In genomic region chr15:79323791-79324155, GRCm38 (mm10) we compare ENCODE assay signal across 8 mouse cellular contexts. TPM values are rescaled to one million over a fixed set of nuclear protein-coding genes. Genes with fewer than 3 reads are reported as not detected.
DNase-seq lines count a peak whose midpoint lies in the region; ATAC-seq and TF ChIP-seq lines count a peak whose summit lies in the region.

No protein-coding gene starts in this region.

- no peak overlapping the region for H3K4me2 ChIP-seq in forebrain, embryonic 14.5 days (ENCODE audit: low read length)
- H3K4me2 ChIP-seq in forebrain, embryonic 16.5 days (ENCODE audit: low read length) = no peak overlapping the region
- no peak overlapping the region for H3K4me2 ChIP-seq in lung, embryonic 15.5 days
- H3K4me2 ChIP-seq in heart, postnatal 0 days (ENCODE audit: low read depth, low read length) = no peak overlapping the region
- peak overlapping the region; percentile 22; the same call in 1 of the 2 replicates for H3K4me2 ChIP-seq in liver, postnatal 0 days (ENCODE audit: low read depth, low read length)

- no peaks in the 10 kb centered on the region for H3K36me3 ChIP-seq in forebrain, embryonic 14.5 days (ENCODE audit: control insufficient read depth, insufficient read depth, low read length)
- no peaks in the 10 kb centered on the region for H3K36me3 ChIP-seq in forebrain, embryonic 16.5 days (ENCODE audit: control insufficient read depth, insufficient read depth)
- no peaks in the 10 kb centered on the region for H3K36me3 ChIP-seq in lung, embryonic 15.5 days
- no peaks in the 10 kb centered on the region for H3K36me3 ChIP-seq in heart, postnatal 0 days (replicated peaks; ENCODE audit: control insufficient read depth, insufficient read depth, low read length)
- no peaks in the 10 kb centered on the region; the same call in 1 of the 2 replicates for H3K36me3 ChIP-seq in liver, postnatal 0 days (replicated peaks; ENCODE audit: insufficient read depth, low read length)

- H3K9me3 ChIP-seq in forebrain, embryonic 14.5 days (replicated peaks; ENCODE audit: control insufficient read depth, low read length) = no peaks in the 10 kb centered on the region
- H3K9me3 ChIP-seq in forebrain, embryonic 16.5 days (ENCODE audit: control insufficient read depth, low read length) = no peaks in the 10 kb centered on the region
- H3K9me3 ChIP-seq in lung, embryonic 15.5 days = no peaks in the 10 kb centered on the region
- H3K9me3 ChIP-seq in heart, postnatal 0 days (replicated peaks; ENCODE audit: control insufficient read depth, low read length) = no peaks in the 10 kb centered on the region
- H3K9me3 ChIP-seq in liver, postnatal 0 days (ENCODE audit: low read length) = no peaks in the 10 kb centered on the region

- H3K27ac ChIP-seq in forebrain, embryonic 14.5 days (ENCODE audit: low read depth, low read length) = 0 out of 2 replicates have a peak overlapping the region, but pooled peaks have one; percentile 24
- H3K27ac ChIP-seq in forebrain, embryonic 16.5 days (ENCODE audit: low read length) = no peak overlapping the region
- peak overlapping the region; percentile 80 for H3K27ac ChIP-seq in lung, embryonic 15.5 days
- peak overlapping the region; percentile 86 for H3K27ac ChIP-seq in heart, postnatal 0 days (ENCODE audit: low read depth)
- peak overlapping the region; percentile 93 for H3K27ac ChIP-seq in liver, postnatal 0 days (ENCODE audit: low read depth)

- H3K27me3 ChIP-seq in forebrain, embryonic 14.5 days (replicated peaks; ENCODE audit: control insufficient read depth, insufficient read depth, low read length) = no peaks in the 10 kb centered on the region
- no peaks in the 10 kb centered on the region for H3K27me3 ChIP-seq in forebrain, embryonic 16.5 days (replicated peaks; ENCODE audit: control insufficient read depth, insufficient read depth, low read length)
- H3K27me3 ChIP-seq in lung, embryonic 15.5 days = no peaks in the 10 kb centered on the region
- no peaks in the 10 kb centered on the region for H3K27me3 ChIP-seq in heart, postnatal 0 days (ENCODE audit: control insufficient read depth, insufficient read depth, low read length)
- H3K27me3 ChIP-seq in liver, postnatal 0 days (ENCODE audit: insufficient read depth, low read length) = no peaks in the 10 kb centered on the region

- no peak for TF ChIP-seq CTCF in heart, postnatal 0 days (IDR thresholded peaks at IDR 0.05; ENCODE audit: low read depth)
- TF ChIP-seq CTCF in liver, postnatal 0 days (IDR thresholded peaks at IDR 0.05; ENCODE audit: low read depth) = no peak

- no peak for ATAC-seq in forebrain, embryonic 14.5 days
- no peak for ATAC-seq in forebrain, embryonic 16.5 days
- ATAC-seq in lung, embryonic 15.5 days (ENCODE audit: borderline replicate concordance, extremely low read depth, low FRiP score, low TSS enrichment) = no peak
- no peak for ATAC-seq in heart, postnatal 0 days (ENCODE audit: insufficient read depth, low read depth)
- ATAC-seq in liver, postnatal 0 days = no peak

- no peak overlapping the region for H3K4me3 ChIP-seq in forebrain, embryonic 14.5 days (ENCODE audit: low read depth, low read length)
- no peak overlapping the region for H3K4me3 ChIP-seq in forebrain, embryonic 16.5 days (replicated peaks; ENCODE audit: low read length)
- no peak overlapping the region for H3K4me3 ChIP-seq in lung, embryonic 15.5 days
- H3K4me3 ChIP-seq in heart, postnatal 0 days (ENCODE audit: low read depth, low read length) = no peak overlapping the region
- H3K4me3 ChIP-seq in liver, postnatal 0 days (ENCODE audit: low read depth, low read length) = no peak overlapping the region

- no peak for DNase-seq in forebrain, embryonic 14.5 days (ENCODE audit: low spot score)
- no peak for DNase-seq in lung, postnatal 10 days
- DNase-seq in heart, postnatal 0 days (ENCODE audit: low spot score) = no peak
- DNase-seq in liver, postnatal 0 days = no peak
- DNase-seq in yolk sac, embryonic 10.5 days (ENCODE audit: low spot score) = no peak
- DNase-seq in c-Kit-positive CD71-positive TER-119-positive erythroid progenitor cells, embryonic 14.5 days (ENCODE audit: low spot score) = no peak

- no peak overlapping the region for H3K9ac ChIP-seq in forebrain, embryonic 14.5 days (ENCODE audit: low read length)
- no peak overlapping the region for H3K9ac ChIP-seq in forebrain, embryonic 16.5 days (replicated peaks; ENCODE audit: low read depth, low read length)
- H3K9ac ChIP-seq in lung, embryonic 15.5 days = no peak overlapping the region
- no peak overlapping the region for H3K9ac ChIP-seq in heart, postnatal 0 days (replicated peaks; ENCODE audit: low read depth, low read length)
- no peak overlapping the region; the same call in 1 of the 2 replicates for H3K9ac ChIP-seq in liver, postnatal 0 days (replicated peaks)

- no peak for TF ChIP-seq EP300 in heart, postnatal 0 days (IDR thresholded peaks at IDR 0.05; ENCODE audit: low read depth)
- TF ChIP-seq EP300 in liver, postnatal 0 days (IDR thresholded peaks at IDR 0.05; ENCODE audit: low read depth) = no peak

- peaks cover 6% of the 10 kb centered on the region; the same call in 1 of the 2 replicates for H3K4me1 ChIP-seq in forebrain, embryonic 14.5 days (ENCODE audit: control insufficient read depth, insufficient read depth, low read length)
- H3K4me1 ChIP-seq in forebrain, embryonic 16.5 days (replicated peaks; ENCODE audit: control insufficient read depth, insufficient read depth, low read length) = peaks cover 8% of the 10 kb centered on the region
- peaks cover 58% of the 10 kb centered on the region for H3K4me1 ChIP-seq in lung, embryonic 15.5 days
- peaks cover 56% of the 10 kb centered on the region for H3K4me1 ChIP-seq in heart, postnatal 0 days (ENCODE audit: control insufficient read depth, insufficient read depth)
- H3K4me1 ChIP-seq in liver, postnatal 0 days (ENCODE audit: insufficient read depth) = peaks cover 62% of the 10 kb centered on the region

- WGBS in forebrain, embryonic 14.5 days = 79% methylated on average over 4 of the region's 4 CpGs
- WGBS in forebrain, embryonic 16.5 days = 80% methylated on average over 4 of the region's 4 CpGs
- WGBS in lung, embryonic 15.5 days = 61% methylated on average over 4 of the region's 4 CpGs
- WGBS in heart, postnatal 0 days = 46% methylated on average over 4 of the region's 4 CpGs
- WGBS in liver, postnatal 0 days (ENCODE audit: insufficient replicate concordance) = 68% methylated on average over 4 of the region's 4 CpGs

RNA-seq across cellular contexts. Expression of gene Pla2g6, which starts 4.4 kb away (rescaled TPM):
- polyA plus RNA-seq in forebrain, embryonic 14.5 days (2014; fragmentation: Nextera tagmentation; extraction: Ambion mirVana) = 14.0 and 18.9 TPM in 2 replicates
- 26.4 and 31.0 TPM in 2 replicates for polyA plus RNA-seq in forebrain, embryonic 16.5 days (2015; fragmentation: Nextera tagmentation; extraction: Ambion mirVana)
- 19.1 and 20.2 TPM in 2 replicates for polyA plus RNA-seq in lung, embryonic 15.5 days (2015; fragmentation: Nextera tagmentation; extraction: Ambion mirVana)
- 14.1 and 20.3 TPM in 2 replicates for total RNA-seq in heart, postnatal 0 days (2014; rRNA removed; ENCODE audit: low replicate concordance)
- polyA plus RNA-seq in heart, postnatal 0 days (2015; fragmentation: Nextera tagmentation; extraction: Ambion mirVana) = 7.1 and 7.9 TPM in 2 replicates
- polyA plus RNA-seq in liver, postnatal 0 days (2015; fragmentation: Nextera tagmentation; extraction: Ambion mirVana) = 18.5 and 18.8 TPM in 2 replicates

RNA-seq across cellular contexts. Expression of gene Maff, which starts 22.6 kb away (rescaled TPM):
- 0.72 and 1.6 TPM in 2 replicates for polyA plus RNA-seq in forebrain, embryonic 14.5 days (2014; fragmentation: Nextera tagmentation; extraction: Ambion mirVana)
- polyA plus RNA-seq in forebrain, embryonic 16.5 days (2015; fragmentation: Nextera tagmentation; extraction: Ambion mirVana) = 0.97 and 1.1 TPM in 2 replicates
- 4.8 and 5.3 TPM in 2 replicates for polyA plus RNA-seq in lung, embryonic 15.5 days (2015; fragmentation: Nextera tagmentation; extraction: Ambion mirVana)
- 12.9 and 19.4 TPM in 2 replicates for total RNA-seq in heart, postnatal 0 days (2014; rRNA removed; ENCODE audit: low replicate concordance)
- polyA plus RNA-seq in heart, postnatal 0 days (2015; fragmentation: Nextera tagmentation; extraction: Ambion mirVana) = 1.8 and 2.9 TPM in 2 replicates
- 0.94 and 1.1 TPM in 2 replicates for polyA plus RNA-seq in liver, postnatal 0 days (2015; fragmentation: Nextera tagmentation; extraction: Ambion mirVana)

RNA-seq across cellular contexts. Expression of gene Baiap2l2, which starts 38.4 kb away (rescaled TPM):
- polyA plus RNA-seq in forebrain, embryonic 14.5 days (2014; fragmentation: Nextera tagmentation; extraction: Ambion mirVana) = 1.4 and 2.6 TPM in 2 replicates
- polyA plus RNA-seq in forebrain, embryonic 16.5 days (2015; fragmentation: Nextera tagmentation; extraction: Ambion mirVana) = 2.0 and 3.0 TPM in 2 replicates
- polyA plus RNA-seq in lung, embryonic 15.5 days (2015; fragmentation: Nextera tagmentation; extraction: Ambion mirVana) = 3.1 and 4.4 TPM in 2 replicates
- total RNA-seq in heart, postnatal 0 days (2014; rRNA removed; ENCODE audit: low replicate concordance) = 0.23 and 0.27 TPM in 2 replicates
- 2.2 and 4.5 TPM in 2 replicates for polyA plus RNA-seq in heart, postnatal 0 days (2015; fragmentation: Nextera tagmentation; extraction: Ambion mirVana)
- 1.2 and 2.1 TPM in 2 replicates for polyA plus RNA-seq in liver, postnatal 0 days (2015; fragmentation: Nextera tagmentation; extraction: Ambion mirVana)
